Mouse (Mus musculus): ENCODE results near the gene Fam168b.

The Fam168b gene

GRCm38 (mm10) chr1:34819225-34819910 is 23.5 kb downstream of the Fam168b start:
- in situ Hi-C loops (cut with MboI, MseI): no loop called here

GRCm38 (mm10) chr1:34815843-34816242 is 27.0 kb downstream of the Fam168b start:
- in situ Hi-C loops (cut with MboI, MseI): no loop called here

- in situ Hi-C loops (cut with MboI, MseI): no loop called here
Observed at GRCm38 (mm10) chr1:34812407-34813247, 30.2 kb downstream of the Fam168b start.

- in situ Hi-C loops (cut with MboI, MseI): no loop called here
Observed at GRCm38 (mm10) chr1:34811581-34811980, 31.3 kb downstream of the Fam168b start.

- in situ Hi-C loops (cut with MboI, MseI): no loop called here
Observed at GRCm38 (mm10) chr1:34811035-34811434, 31.8 kb downstream of the Fam168b start.

- in situ Hi-C loops (cut with MboI, MseI): no loop called here
Observed at GRCm38 (mm10) chr1:34810293-34810692, 32.6 kb downstream of the Fam168b start.

GRCm38 (mm10) chr1:34808445-34808844 is 34.4 kb downstream of the Fam168b start:
- in situ Hi-C loops (cut with MboI, MseI): no loop called here

GRCm38 (mm10) chr1:34805931-34806520 is 36.8 kb downstream of the Fam168b start:
- in situ Hi-C loops (cut with MboI, MseI): no loop called here

GRCm38 (mm10) chr1:34804863-34805262 is 38.0 kb downstream of the Fam168b start:
- in situ Hi-C loops (cut with MboI, MseI): no loop called here

- in situ Hi-C loops (cut with MboI, MseI): no loop called here
Observed at GRCm38 (mm10) chr1:34802290-34802642, 40.6 kb downstream of the Fam168b start.

- in situ Hi-C loops (cut with MboI, MseI): no loop called here
Observed at GRCm38 (mm10) chr1:34801616-34802289, 41.1 kb downstream of the Fam168b start.

- in situ Hi-C loops (cut with MboI, MseI): no loop called here
Observed at GRCm38 (mm10) chr1:34799140-34799539, 43.7 kb downstream of the Fam168b start.

GRCm38 (mm10) chr1:34793304-34794300 is 49.3 kb downstream of the Fam168b start:
- in situ Hi-C loops (cut with MboI, MseI): no loop called here

- in situ Hi-C loops (cut with MboI, MseI): no loop called here
Observed at GRCm38 (mm10) chr1:34783538-34784161, 59.2 kb downstream of the Fam168b start.

- in situ Hi-C loops (cut with MboI, MseI): no loop called here
Observed at GRCm38 (mm10) chr1:34775870-34776269, 67.0 kb downstream of the Fam168b start.

- in situ Hi-C loops (cut with MboI, MseI): no loop called here
Observed at GRCm38 (mm10) chr1:34768875-34769274, 74.0 kb downstream of the Fam168b start.

- in situ Hi-C loops (cut with MboI, MseI): no loop called here
Observed at GRCm38 (mm10) chr1:34767851-34768250, 75.0 kb downstream of the Fam168b start.

GRCm38 (mm10) chr1:34766899-34767298 is 76.0 kb downstream of the Fam168b start:
- in situ Hi-C loops (cut with MboI, MseI): no loop called here
